Mouse (Mus musculus): ENCODE results near the gene Sort1. TPM values are rescaled to one million over a fixed set of nuclear protein-coding genes. Genes with fewer than 3 reads are reported as not detected.

Gene Sort1
- polyA plus RNA-seq, 1 experiment from 2014 or later: 6.5 TPM

- Histone ChIP-seq H3K9ac (no peak overlapping the region), H3K27ac (no peak overlapping the region), H3K27me3 (replicated peaks) (no peaks in the 10 kb centered on the region; the same call in 1 of the 2 replicates), H3K4me2 (no peak overlapping the region), H3K36me3 (no peaks in the 10 kb centered on the region), H3K4me1 (peaks cover 42% of the 10 kb centered on the region), H3K4me3 (no peak overlapping the region), H3K9me3 (replicated peaks) (no peaks in the 10 kb centered on the region)
- no peak for ATAC-seq
- 69% methylated on average over 7 of the region's 7 CpGs for WGBS (ENCODE audit: insufficient replicate concordance)
Observed at GRCm38 (mm10) chr3:108378875-108379663, 95.2 kb downstream of the Sort1 start.

- Histone ChIP-seq H3K4me2 (no peak overlapping the region), H3K27ac (no peak overlapping the region), H3K36me3 (peaks cover 9% of the 10 kb centered on the region), H3K9me3 (replicated peaks) (no peaks in the 10 kb centered on the region), H3K4me3 (no peak overlapping the region), H3K27me3 (replicated peaks) (no peaks in the 10 kb centered on the region), H3K4me1 (peaks cover 57% of the 10 kb centered on the region), H3K9ac (no peak overlapping the region)
- WGBS (ENCODE audit: insufficient replicate concordance): 66% methylated on average over 6 of the region's 6 CpGs
- ATAC-seq: no peak
Observed at GRCm38 (mm10) chr3:108380695-108381094, 96.8 kb downstream of the Sort1 start.

- peaks cover 57% of the 10 kb centered on the region for H3K4me1 ChIP-seq
- no peaks in the 10 kb centered on the region for H3K27me3 ChIP-seq (replicated peaks)
- H3K9ac ChIP-seq: peak overlapping the region; percentile 56
- no peak overlapping the region; the same call in 1 of the 2 replicates for H3K27ac ChIP-seq
- peak overlapping the region; percentile 75 for H3K4me2 ChIP-seq
- no peak for ATAC-seq
- WGBS (ENCODE audit: insufficient replicate concordance): 38% methylated on average over 14 of the region's 14 CpGs
- H3K36me3 ChIP-seq: peaks cover 24% of the 10 kb centered on the region
- H3K4me3 ChIP-seq: peak overlapping the region; percentile 45
- no peaks in the 10 kb centered on the region for H3K9me3 ChIP-seq (replicated peaks)
Observed at GRCm38 (mm10) chr3:108381945-108382875, 98.3 kb downstream of the Sort1 start.

GRCm38 (mm10) chr3:108383485-108384354 is 99.8 kb downstream of the Sort1 start, which contains the start of gene Psrc1:
Gene Psrc1 (plus strand): TSS chr3:108383839.
- Histone ChIP-seq H3K27ac (peak within 1 kb of the TSS; percentile 60), H3K9ac (peak within 1 kb of the TSS; percentile 70), H3K4me2 (peak within 1 kb of the TSS; percentile 75), H3K4me1 (peaks cover 57% of the 10 kb centered on the region), H3K9me3 (replicated peaks) (no peaks in the 10 kb centered on the region), H3K27me3 (replicated peaks) (no peaks in the 10 kb centered on the region), H3K4me3 (peak within 1 kb of the TSS; percentile 71), H3K36me3 (peaks cover 31% of the 10 kb centered on the region)
- WGBS (ENCODE audit: insufficient replicate concordance): 2% methylated on average over 44 of the region's 44 CpGs
- ATAC-seq: peak; percentile 90

- Histone ChIP-seq H3K27ac (peak overlapping the region; percentile 33), H3K27me3 (replicated peaks) (no peaks in the 10 kb centered on the region), H3K9ac (peak overlapping the region; percentile 70), H3K4me1 (peaks cover 55% of the 10 kb centered on the region), H3K36me3 (peaks cover 31% of the 10 kb centered on the region), H3K4me2 (peak overlapping the region; percentile 75), H3K9me3 (replicated peaks) (no peaks in the 10 kb centered on the region), H3K4me3 (peak overlapping the region; percentile 71)
- 40% methylated on average over 2 of the region's 2 CpGs for WGBS (ENCODE audit: insufficient replicate concordance)
- no peak for ATAC-seq
Observed at GRCm38 (mm10) chr3:108384425-108384824, 100.5 kb downstream of the Sort1 start.

- H3K9me3 ChIP-seq (replicated peaks): no peaks in the 10 kb centered on the region
- ATAC-seq: no peak
- no peak overlapping the region for H3K27ac ChIP-seq
- no peak overlapping the region for H3K4me3 ChIP-seq
- H3K4me1 ChIP-seq: peaks cover 48% of the 10 kb centered on the region
- H3K9ac ChIP-seq: no peak overlapping the region
- H3K36me3 ChIP-seq: peaks cover 31% of the 10 kb centered on the region
- H3K27me3 ChIP-seq (replicated peaks): peaks cover 5% of the 10 kb centered on the region; the same call in 1 of the 2 replicates
- WGBS (ENCODE audit: insufficient replicate concordance): 79% methylated on average over 10 of the region's 10 CpGs
- no peak overlapping the region for H3K4me2 ChIP-seq
Observed at GRCm38 (mm10) chr3:108386186-108386585, 102.3 kb downstream of the Sort1 start.

GRCm38 (mm10) chr3:108389111-108389545 is 105.2 kb downstream of the Sort1 start:
- Histone ChIP-seq H3K4me3 (no peak overlapping the region), H3K27me3 (replicated peaks) (peaks cover 19% of the 10 kb centered on the region; the same call in 1 of the 2 replicates), H3K9me3 (replicated peaks) (no peaks in the 10 kb centered on the region), H3K27ac (no peak overlapping the region), H3K4me1 (peaks cover 28% of the 10 kb centered on the region), H3K9ac (no peak overlapping the region), H3K4me2 (peak overlapping the region; percentile 32), H3K36me3 (peaks cover 31% of the 10 kb centered on the region)
- WGBS (ENCODE audit: insufficient replicate concordance): 1% methylated on average over 5 of the region's 5 CpGs
- ATAC-seq: peak; percentile 79

- H3K36me3 ChIP-seq: peaks cover 6% of the 10 kb centered on the region
- H3K27ac ChIP-seq: no peak overlapping the region
Observed at GRCm38 (mm10) chr3:108392299-108392698, 108.4 kb downstream of the Sort1 start.

GRCm38 (mm10) chr3:108392793-108393192 is 108.9 kb downstream of the Sort1 start:
- Histone ChIP-seq H3K36me3 (peaks cover 1% of the 10 kb centered on the region), H3K27ac (no peak overlapping the region), H3K9me3 (replicated peaks) (no peaks in the 10 kb centered on the region), H3K4me1 (peaks cover 14% of the 10 kb centered on the region), H3K27me3 (replicated peaks) (peaks cover 28% of the 10 kb centered on the region), H3K4me2 (0 out of 2 replicates have a peak overlapping the region, but pooled peaks have one; percentile 10), H3K4me3 (no peak overlapping the region), H3K9ac (no peak overlapping the region)
- 43% methylated on average over 15 of the region's 15 CpGs for WGBS (ENCODE audit: insufficient replicate concordance)
- no peak for ATAC-seq

More at GRCm38 (mm10) chr3:108392299-108392698, 108.4 kb downstream of the Sort1 start:
- 26% methylated on average over 10 of the region's 10 CpGs for WGBS (ENCODE audit: insufficient replicate concordance)
- ATAC-seq: no peak
- Histone ChIP-seq H3K9me3 (replicated peaks) (no peaks in the 10 kb centered on the region), H3K4me2 (0 out of 2 replicates have a peak overlapping the region, but pooled peaks have one; percentile 10), H3K9ac (no peak overlapping the region), H3K4me1 (peaks cover 14% of the 10 kb centered on the region), H3K4me3 (no peak overlapping the region), H3K27me3 (replicated peaks) (peaks cover 23% of the 10 kb centered on the region; the same call in 1 of the 2 replicates)

- Histone ChIP-seq H3K9me3 (replicated peaks) (no peaks in the 10 kb centered on the region), H3K27me3 (replicated peaks) (peaks cover 37% of the 10 kb centered on the region), H3K4me2 (no peak overlapping the region), H3K4me3 (no peak overlapping the region), H3K36me3 (no peaks in the 10 kb centered on the region), H3K9ac (no peak overlapping the region), H3K27ac (no peak overlapping the region), H3K4me1 (0 out of 2 replicates have a peak, but pooled peaks cover 3% of the 10 kb centered on the region)
- ATAC-seq: no peak
- WGBS (ENCODE audit: insufficient replicate concordance): 83% methylated on average over 9 of the region's 9 CpGs
Observed at GRCm38 (mm10) chr3:108398281-108398680, 114.4 kb downstream of the Sort1 start.

GRCm38 (mm10) chr3:108400442-108400841 is 116.6 kb downstream of the Sort1 start:
- 58% methylated on average over 5 of the region's 5 CpGs for WGBS (ENCODE audit: insufficient replicate concordance)
- Histone ChIP-seq H3K4me3 (no peak overlapping the region), H3K4me2 (no peak overlapping the region)

More at GRCm38 (mm10) chr3:108400442-108400841, 116.6 kb downstream of the Sort1 start:
- Histone ChIP-seq H3K9ac (no peak overlapping the region), H3K9me3 (replicated peaks) (no peaks in the 10 kb centered on the region), H3K36me3 (no peaks in the 10 kb centered on the region), H3K27ac (no peak overlapping the region), H3K4me1 (0 out of 2 replicates have a peak, but pooled peaks cover 3% of the 10 kb centered on the region), H3K27me3 (replicated peaks) (peaks cover 43% of the 10 kb centered on the region)
- no peak for ATAC-seq
